Mouse (Mus musculus) neural tube, postnatal 0 days (tissue): ENCODE measurements around the gene Arpc2. TPM values are rescaled to one million over a fixed set of nuclear protein-coding genes. Genes with fewer than 3 reads are reported as not detected.

Source experiments
- microRNA counts: library from miRNA; unstranded; fragments of <30 nt; microRNA quantifications from one replicate; lab custom pipeline; 2015
- microRNA-seq: library from miRNA; unstranded; fragments of <30 nt; microRNA quantifications from one replicate; pipeline ENCODE4, GENCODE M21; 2016
- polyA plus RNA-seq: library from polyadenylated mRNA; unstranded; fragments of >200 nt; fragmentation: Nextera tagmentation; extraction: Ambion mirVana; gene quantifications from 2 replicates; pipeline ENCODE4 v1.2.1, GENCODE M21; 2015

Gene Arpc2
- polyA plus RNA-seq: 379 and 398 TPM in 2 replicates

GRCm38 (mm10) chr1:74235938-74236589, at the start of gene Arpc2:
Gene Arpc2 (plus strand): TSS chr1:74236084.

GRCm38 (mm10) chr1:74194445-74194844, 41.4 kb upstream of the Arpc2 start, which contains the start of gene Cxcr1:
Gene Cxcr1 (minus strand): TSS chr1:74194631.

GRCm38 (mm10) chr1:74278538-74278937, 42.7 kb downstream of the Arpc2 start, which contains the start of gene Gpbar1:
Gene Gpbar1 (plus strand): TSS chr1:74278550.

GRCm38 (mm10) chr1:74284543-74285160, 48.8 kb downstream of the Arpc2 start, which contains the start of the genes Aamp and Pnkd:
Gene Aamp (minus strand): TSS chr1:74284738.
Gene Pnkd (plus strand): TSS chr1:74284930.

GRCm38 (mm10) chr1:74305522-74305921, 69.6 kb downstream of the Arpc2 start, which contains the start of gene Tmbim1:
Gene Tmbim1 (minus strand): TSS chr1:74305622.

MicroRNAs encoded within 50 kb of the gene (microRNA counts, 519-probe panel; counts per million panel counts)
- 40.5 counts per million for microRNA mmu-miR-1928 (lab: Ali Mortazavi, UCI)

Small RNA genes lying within 50 kb of the gene (microRNA-seq; reads per million reads assigned to microRNA genes)
- not detected for gene Mir1928

Other genes starting within 250 kb of the Arpc2 start
- gene Tns1, start 111.6 kb upstream of the Arpc2 start, polyA plus RNA-seq: 14.3 and 15.2 TPM in 2 replicates
- 0.13 TPM in 1 of 2 replicates, not detected in the other for gene Rufy4, start 110.5 kb upstream of the Arpc2 start, polyA plus RNA-seq
- gene Cxcr2, start 82.1 kb upstream of the Arpc2 start, polyA plus RNA-seq: 0.11 and 0.15 TPM in 2 replicates
- gene Cxcr1, start 41.5 kb upstream of the Arpc2 start, polyA plus RNA-seq: not detected in 2 replicates
- gene Gpbar1, start 42.5 kb downstream of the Arpc2 start, polyA plus RNA-seq: 0.19 TPM in 1 of 2 replicates, not detected in the other
- 211 and 240 TPM in 2 replicates for gene Aamp, start 48.7 kb downstream of the Arpc2 start, polyA plus RNA-seq
- gene Pnkd, start 48.8 kb downstream of the Arpc2 start, polyA plus RNA-seq: 178 and 193 TPM in 2 replicates
- 17.0 and 19.7 TPM in 2 replicates for gene Tmbim1, start 69.5 kb downstream of the Arpc2 start, polyA plus RNA-seq
- 1.6 and 2.3 TPM in 2 replicates for gene Catip, start 126.0 kb downstream of the Arpc2 start, polyA plus RNA-seq
- gene Slc11a1, start 139.1 kb downstream of the Arpc2 start, polyA plus RNA-seq: 2.3 and 3.9 TPM in 2 replicates
- 21.9 and 22.0 TPM in 2 replicates for gene Ctdsp1, start 155.4 kb downstream of the Arpc2 start, polyA plus RNA-seq
- 0.28 TPM in 2 replicates for gene Vil1, start 173.3 kb downstream of the Arpc2 start, polyA plus RNA-seq